Mouse (Mus musculus) testis, postnatal 14 days (tissue): Measurements from ENCODE around the gene St8sia1.

Source experiments
- DNase-seq: peaks from one replicate; pipeline ENCODE4 v3.0.0; 2021; ENCODE audit warnings: low spot score

Gene St8sia1

GRCm38 (mm10) chr6:142823008-142823787 is 141.1 kb downstream of the St8sia1 start:
- DNase-seq = no peak

DNA sequence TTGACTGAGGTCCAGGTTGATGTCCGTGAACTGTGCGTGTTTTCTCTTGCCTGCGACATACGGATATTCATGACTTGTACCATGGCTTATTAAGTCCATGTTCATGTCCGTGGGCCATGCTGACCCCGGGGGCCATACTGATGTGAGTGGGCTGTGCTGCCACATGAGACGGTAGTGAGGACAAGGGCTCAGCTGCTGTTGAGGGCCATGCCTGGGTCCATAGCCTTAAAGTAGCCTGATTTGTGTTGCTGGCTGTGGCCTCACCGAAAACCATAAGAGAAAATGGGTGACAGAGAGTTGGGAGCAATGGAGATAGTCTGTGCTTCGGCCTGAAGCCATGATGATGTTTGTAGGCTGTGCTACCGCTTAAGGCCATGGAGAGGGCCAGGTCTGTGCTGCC is 145.9 kb downstream of the St8sia1 start:
- DNase-seq = no peak

GRCm38 (mm10) chr6:142815513-142815912 is 148.7 kb downstream of the St8sia1 start:
- DNase-seq = no peak

GRCm38 (mm10) chr6:142814495-142814921 is 149.7 kb downstream of the St8sia1 start:
- peak; percentile 67 for DNase-seq

- no peak for DNase-seq
Observed at GRCm38 (mm10) chr6:142814011-142814410, 150.2 kb downstream of the St8sia1 start.

- DNase-seq = no peak
Observed at GRCm38 (mm10) chr6:142812969-142813368, 151.3 kb downstream of the St8sia1 start.

DNA sequence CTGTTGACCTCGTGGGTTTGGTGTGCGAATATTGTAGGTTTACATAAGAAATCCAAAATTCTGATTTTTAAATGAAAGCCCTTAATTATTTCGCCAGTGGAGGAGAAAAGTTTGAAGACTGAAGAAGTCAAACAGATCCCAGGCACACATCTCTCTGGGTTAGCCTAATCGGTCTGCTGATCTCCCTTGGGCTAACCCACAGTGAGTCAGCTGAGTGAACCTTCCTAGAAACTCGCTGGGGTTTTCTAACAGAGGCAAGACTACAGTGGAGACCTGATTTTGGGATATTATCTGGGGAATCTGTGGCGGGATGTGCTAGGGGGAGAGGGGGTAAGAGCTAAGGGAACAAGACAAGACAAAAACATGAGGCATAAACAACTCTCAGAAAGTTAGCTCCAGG is 154.0 kb downstream of the St8sia1 start:
- DNase-seq = no peak

DNA sequence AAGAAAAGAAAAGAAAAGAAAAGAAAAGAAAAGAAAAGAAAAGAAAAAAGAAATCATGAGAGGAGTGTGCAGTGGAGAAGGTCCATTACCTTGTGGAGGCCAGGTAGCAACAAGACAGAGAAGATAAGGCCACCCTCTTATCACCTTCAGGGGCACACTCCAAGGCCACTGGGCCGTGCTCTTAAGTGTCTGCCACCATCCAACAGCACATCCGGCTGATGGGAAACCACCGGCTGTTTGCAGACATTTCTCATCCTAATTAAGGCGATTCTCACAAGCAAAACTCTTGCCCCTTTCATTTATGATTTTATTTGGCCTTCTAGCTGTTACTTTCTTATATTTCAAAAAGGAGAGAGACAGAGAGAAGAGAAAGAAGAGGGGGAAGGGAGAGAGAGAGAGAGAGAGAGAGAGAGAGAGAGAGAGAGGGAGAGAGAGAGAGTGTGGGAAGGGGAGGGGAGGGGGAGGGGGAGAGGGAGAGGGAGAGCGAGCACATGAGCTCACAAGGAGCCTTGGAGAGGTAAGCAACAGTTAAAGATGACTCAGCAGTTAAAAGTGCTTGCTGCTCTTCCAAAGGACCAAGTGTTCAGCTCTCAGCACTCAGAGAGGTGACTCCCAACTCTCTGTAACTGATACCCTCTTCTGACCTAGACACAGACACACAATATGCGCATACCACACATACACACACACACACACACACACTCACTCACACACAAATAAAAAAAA is 154.7 kb downstream of the St8sia1 start:
- DNase-seq = no peak

DNA sequence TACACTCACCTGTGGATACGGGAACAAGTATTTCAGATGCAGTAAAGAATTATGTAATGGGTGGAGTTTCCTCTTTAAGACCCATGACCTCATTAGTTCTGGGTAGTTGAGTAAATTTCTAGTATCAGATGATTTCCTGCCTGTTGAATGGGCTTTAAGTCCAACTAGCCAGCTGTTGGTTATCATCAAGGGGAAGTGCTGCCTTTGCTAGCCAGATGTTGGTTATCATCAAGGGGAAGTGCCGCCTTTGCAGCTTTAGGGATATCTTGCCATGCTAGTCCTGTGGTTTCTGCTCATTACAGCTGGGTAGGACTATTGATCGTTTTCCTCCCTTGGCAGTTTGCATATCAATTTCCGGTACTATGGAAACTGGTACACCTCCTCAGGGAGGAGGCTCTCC is 157.9 kb downstream of the St8sia1 start:
- DNase-seq = no peak

DNA sequence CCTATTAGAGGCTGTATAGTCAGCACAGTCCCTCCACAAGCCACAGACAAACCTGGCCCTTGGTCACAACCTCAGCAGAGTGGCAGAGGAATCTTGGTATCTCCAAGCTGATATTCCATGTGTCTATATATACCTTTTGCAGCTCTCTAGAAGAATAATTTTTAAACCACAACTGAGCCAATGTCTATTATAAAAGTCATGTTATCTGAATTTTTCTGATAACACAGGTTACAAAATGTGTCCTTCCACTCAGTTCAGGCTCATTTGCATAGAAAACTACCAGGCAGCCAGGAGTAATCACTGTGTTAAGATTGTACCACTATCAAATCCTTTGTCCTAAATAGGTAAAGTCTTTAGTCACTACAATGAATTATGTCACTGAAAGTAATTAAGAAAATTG is 159.8 kb downstream of the St8sia1 start, which contains the start of gene Sult6b2:
Gene Sult6b2, minus strand, starts transcription at position 101 of the 400 bp plus-strand sequence.
- no peak for DNase-seq

DNA sequence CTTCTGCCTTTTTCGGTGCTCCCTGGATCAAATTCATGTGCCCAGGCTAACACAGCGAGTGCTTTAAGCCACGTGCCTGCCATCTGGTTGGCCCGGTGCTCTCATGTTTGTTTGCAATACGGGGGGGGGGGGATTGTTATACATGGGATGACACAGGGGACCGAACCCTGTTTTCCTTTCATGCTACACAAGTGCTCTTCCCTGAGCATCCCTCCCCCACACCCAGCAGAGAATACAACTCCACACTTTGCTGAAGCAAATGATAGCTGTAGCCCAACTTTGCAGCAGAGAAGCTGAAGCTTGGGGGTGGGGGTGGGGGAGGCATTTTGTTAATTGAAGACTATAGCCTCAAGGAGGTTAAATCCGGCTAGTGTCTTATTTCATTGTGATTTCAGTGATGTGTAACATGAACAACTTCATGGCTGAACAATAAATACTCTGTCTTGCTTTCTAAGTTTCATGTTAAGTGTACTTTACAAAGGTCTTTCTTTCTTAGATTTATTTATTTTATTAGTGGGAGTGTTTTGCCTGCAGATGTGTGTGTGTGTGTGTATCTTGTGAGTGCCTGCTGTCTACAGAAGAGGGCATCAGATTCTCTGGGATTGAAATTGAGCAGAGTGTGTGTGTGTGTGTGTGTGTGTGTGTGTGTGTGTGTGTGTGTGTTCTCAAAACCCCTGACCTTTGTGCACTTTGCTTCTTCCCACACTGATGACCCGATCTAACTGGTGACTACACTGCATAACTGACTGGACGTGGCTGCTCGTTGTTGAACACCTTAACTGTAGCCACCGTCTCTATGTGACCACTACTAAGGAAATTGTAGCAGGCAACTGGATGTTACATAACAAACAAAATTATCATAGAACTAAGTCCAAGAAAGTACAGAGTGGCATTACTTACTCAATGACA is 161.4 kb downstream of the St8sia1 start:
- DNase-seq = no peak

DNA sequence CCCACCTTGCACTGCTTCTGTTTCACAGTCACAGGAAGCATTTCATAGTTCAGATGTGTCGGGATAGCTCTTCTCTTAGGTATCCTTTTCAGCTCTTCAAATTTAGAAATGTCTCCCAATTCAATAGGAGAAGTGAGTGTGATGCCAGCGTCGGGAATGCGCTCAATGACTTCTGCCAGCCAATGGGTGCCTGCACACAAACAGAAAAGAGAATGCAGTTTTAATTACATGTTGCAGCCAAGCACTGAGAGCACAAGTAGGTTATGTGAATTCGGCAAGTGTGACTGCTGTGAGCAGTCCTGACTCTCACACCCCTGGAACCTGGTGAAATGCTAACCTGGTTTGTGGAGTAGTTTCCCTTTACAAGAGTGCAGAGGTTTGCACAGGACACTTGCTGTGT is 162.6 kb downstream of the St8sia1 start:
- no peak for DNase-seq

DNA sequence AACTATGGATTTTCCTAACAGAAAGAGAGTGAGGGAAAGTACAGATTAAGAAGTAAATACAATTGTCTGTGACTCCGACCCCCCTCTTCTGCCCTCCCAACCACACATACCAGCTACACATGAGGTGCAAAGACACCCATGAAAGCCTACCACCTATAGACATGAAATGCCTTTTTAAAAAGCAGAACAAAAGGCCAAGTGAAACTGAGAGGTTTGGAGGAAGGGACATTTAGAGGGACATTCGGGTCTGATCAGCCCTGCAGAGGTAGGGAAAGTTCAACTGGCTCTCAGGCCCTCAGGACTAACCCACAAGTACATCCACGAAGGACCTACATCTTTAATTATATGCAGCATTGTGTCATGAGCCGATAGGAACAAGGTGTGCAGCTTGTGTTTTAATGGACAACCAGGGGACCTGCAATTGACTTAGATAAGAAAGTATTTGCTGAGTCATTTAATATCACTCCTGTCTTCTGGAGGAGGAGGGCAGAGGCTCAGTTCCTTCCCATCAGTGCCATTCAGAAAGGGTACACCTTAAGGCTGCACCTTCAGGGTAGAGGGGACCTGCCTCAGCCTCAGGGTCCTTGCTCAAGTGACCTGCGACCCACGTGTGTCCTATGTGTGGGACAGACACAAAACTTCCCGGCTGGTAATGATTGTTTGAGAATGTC is 164.4 kb downstream of the St8sia1 start:
- no peak for DNase-seq

GRCm38 (mm10) chr6:142798837-142799236 is 165.4 kb downstream of the St8sia1 start:
- DNase-seq = no peak

DNA sequence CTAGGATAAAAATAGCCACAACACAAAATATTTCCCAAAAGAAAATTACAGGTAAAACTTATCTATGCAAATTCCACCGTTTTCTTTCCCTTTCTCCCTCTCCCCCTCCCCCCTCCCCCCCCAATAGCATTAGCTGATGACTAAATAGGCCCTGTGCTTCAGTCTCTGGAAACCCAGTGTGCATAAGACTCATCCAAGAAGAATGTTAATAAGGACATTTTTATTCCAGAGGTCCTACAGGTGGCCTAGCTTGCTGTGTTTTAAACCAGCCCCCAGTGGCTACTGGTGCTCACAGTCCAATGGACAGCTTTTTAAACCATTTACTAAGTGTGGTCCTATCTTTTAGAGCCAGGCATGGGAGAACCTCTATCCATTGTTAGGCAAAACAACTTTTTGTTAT is 166.3 kb downstream of the St8sia1 start:
- no peak for DNase-seq

DNA sequence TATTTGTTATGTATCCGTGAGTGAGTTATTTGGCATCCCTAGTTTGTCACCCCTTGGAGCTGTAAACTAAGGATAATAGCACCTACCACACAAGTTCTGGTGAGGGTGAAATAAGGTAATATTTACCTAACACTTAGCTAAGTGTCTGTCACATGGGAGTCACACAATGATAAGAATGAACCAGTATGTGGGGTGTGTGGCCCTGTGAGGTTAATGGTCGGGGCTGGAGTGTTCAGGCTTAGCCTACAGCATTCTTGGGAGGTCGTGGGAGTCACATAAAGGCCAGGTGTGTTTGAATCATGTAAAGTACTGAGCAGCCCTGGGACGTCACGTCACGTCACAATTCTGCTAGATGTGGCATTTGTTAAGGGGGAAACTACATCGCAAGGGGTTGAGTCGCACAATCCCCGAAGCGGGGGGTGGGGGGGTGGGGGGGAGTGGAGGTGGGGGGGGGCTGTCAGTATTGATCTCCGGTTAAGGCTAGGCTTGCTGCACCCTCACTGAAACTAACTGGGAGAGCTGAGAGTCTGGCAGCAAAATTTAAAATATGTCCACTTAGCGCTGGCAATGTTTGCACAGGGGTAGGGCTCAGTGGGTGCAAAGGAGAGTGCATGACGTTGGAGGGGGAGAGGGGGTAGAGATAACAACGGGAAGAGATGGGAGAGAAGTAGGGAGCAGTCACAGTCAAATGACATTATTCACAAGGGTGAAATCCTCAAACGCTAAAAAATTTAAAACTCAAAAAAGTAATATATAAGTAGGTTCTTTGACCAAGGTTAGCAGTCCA is 168.4 kb downstream of the St8sia1 start:
- DNase-seq = no peak

DNA sequence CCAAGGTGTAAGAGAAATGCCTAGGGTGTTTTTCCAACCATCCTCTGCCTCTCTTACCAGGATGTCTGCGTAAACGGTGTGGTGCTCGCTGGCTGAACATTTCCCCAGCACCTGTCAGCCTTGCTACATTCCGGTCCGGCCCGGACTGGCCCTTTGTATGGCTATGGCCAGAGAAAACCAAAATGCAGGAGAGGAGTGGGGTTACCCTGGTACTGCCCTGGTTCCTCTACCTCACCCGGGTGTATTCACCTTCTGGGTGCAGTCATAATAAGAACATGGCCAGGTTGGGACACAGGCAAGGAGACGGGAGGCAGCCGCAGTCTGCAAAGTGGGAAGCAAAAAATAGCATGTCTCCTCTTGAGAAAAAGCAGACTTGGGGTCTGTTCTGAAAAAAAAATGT is 169.2 kb downstream of the St8sia1 start:
- DNase-seq = no peak

- no peak for DNase-seq
Observed at GRCm38 (mm10) chr6:142793468-142793867, 170.8 kb downstream of the St8sia1 start.

GRCm38 (mm10) chr6:142792241-142792968 is 171.8 kb downstream of the St8sia1 start:
- no peak for DNase-seq

DNA sequence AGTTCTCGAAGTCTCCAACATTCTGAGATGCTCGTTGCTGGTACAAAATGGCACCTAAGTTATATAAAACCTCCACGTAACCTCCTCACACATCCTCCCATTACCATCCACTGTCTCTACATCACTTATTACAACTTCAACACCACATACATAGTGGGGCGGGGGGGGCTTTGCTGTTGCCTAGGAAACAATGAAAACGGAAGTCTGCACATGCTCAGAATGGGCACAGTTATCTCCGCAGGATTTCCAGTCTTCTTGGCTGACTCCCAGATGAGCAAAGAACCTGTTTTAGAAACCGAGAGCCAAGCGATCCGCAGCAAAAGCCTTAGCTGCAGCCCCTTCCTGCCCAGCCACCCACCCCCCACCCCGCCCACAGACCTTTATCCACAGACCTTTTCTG is 174.5 kb downstream of the St8sia1 start:
- no peak for DNase-seq
